Mouse (Mus musculus) CH12.LX (cell line): ENCODE measurements at regions not wholly inside any gene's neighbourhood (a gene's known extent, or its start where the extent isn't known, plus 50 kb on each side); places are given as distances from the start of the nearest gene placed in this dataset.

Experiments
- DNase-seq: peaks from one replicate; pipeline ENCODE4 v3.0.0-alpha.2; 2013; ENCODE audit errors: extremely low read depth
- H3K27ac ChIP-seq: 2 replicates; pipeline ENCODE4 v1.5.1; 2012; ENCODE audit warnings: low read depth, mild to moderate bottlenecking, control low read depth, moderate library complexity; ENCODE audit not compliant: insufficient read depth
- H3K27me3 ChIP-seq: replicated peaks from 2 replicates; pipeline ENCODE3; 2012; ENCODE audit warnings: inconsistent platforms
- H3K36me3 ChIP-seq, 2 experiments: replicated peaks in 1 of 2; 2 replicates each; pipeline versions ENCODE3 to v1.6.1; 2012; ENCODE audit warnings: inconsistent platforms in 1 of 2, low read length in 1 of 2, mild to moderate bottlenecking in 1 of 2, mixed read lengths in 1 of 2, moderate library complexity in 1 of 2; ENCODE audit not compliant: control insufficient read depth in 1 of 2, insufficient read depth in 1 of 2
- H3K4me1 ChIP-seq, 2 experiments: 2 replicates each; pipeline ENCODE4 v1.6.1; 2012; ENCODE audit warnings: inconsistent platforms in 1 of 2, moderate library complexity in 1 of 2; ENCODE audit not compliant: insufficient read depth in 2 of 2, control insufficient read depth in 1 of 2
- H3K4me2 ChIP-seq: 2 replicates; pipeline ENCODE4 v1.6.1; 2012; ENCODE audit warnings: low read depth, mild to moderate bottlenecking, control low read depth; ENCODE audit not compliant: poor library complexity, insufficient read depth, severe bottlenecking
- H3K4me3 ChIP-seq, 3 experiments: fragments of 150-350 bp in 1 of 3; sonication (generic) in 1 of 3; replicated peaks in 1 of 3; 2 replicates each; pipeline versions ENCODE3 to v1.5.1; 2011 to 2012; ENCODE audit warnings: low read depth in 2 of 3, low read length in 2 of 3, mild to moderate bottlenecking in 2 of 3, moderate library complexity in 2 of 3, control low read depth in 1 of 3, improper control_type of control experiment in 1 of 3, inconsistent platforms in 1 of 3, mixed read lengths in 1 of 3; ENCODE audit not compliant: poor library complexity in 1 of 3
- H3K79me2 ChIP-seq: replicated peaks from 2 replicates; pipeline ENCODE4 v1.6.1; 2012; ENCODE audit warnings: mild to moderate bottlenecking, moderate library complexity; ENCODE audit not compliant: control insufficient read depth, poor library complexity, insufficient read depth, severe bottlenecking; ENCODE audit errors: extremely low read depth
- H3K9ac ChIP-seq: 2 replicates; pipeline ENCODE4 v1.6.1; 2012; ENCODE audit warnings: low read depth, mild to moderate bottlenecking, control low read depth, moderate library complexity; ENCODE audit not compliant: insufficient read depth
- H3K9me3 ChIP-seq: replicated peaks from 2 replicates; pipeline ENCODE3; 2012; ENCODE audit warnings: low read length, inconsistent platforms, mixed read lengths
- CHD1 ChIP-seq: IDR thresholded peaks from 2 replicates; pipeline ENCODE4 v1.6.1; 2012; ENCODE audit warnings: low read depth, low read length, improper control_type of control experiment, inconsistent platforms
- CHD2 ChIP-seq: IDR thresholded peaks from 2 replicates; pipeline ENCODE4 v1.6.1; 2011; ENCODE audit warnings: low read length, improper control_type of control experiment
- CTCF ChIP-seq, 2 experiments: IDR thresholded peaks in 1 of 2; conservative IDR thresholded peaks in 1 of 2; 2 replicates each; pipeline ENCODE4 v1.5.1; 2011 to 2012; ENCODE audit warnings: low read depth in 2 of 2, low read length in 2 of 2, improper control_type of control experiment in 1 of 2, inconsistent platforms in 1 of 2, mild to moderate bottlenecking in 1 of 2, moderate library complexity in 1 of 2
- ETS1 ChIP-seq: conservative IDR thresholded peaks from 2 replicates; pipeline ENCODE4 v1.6.1; 2012; ENCODE audit warnings: low read depth, mild to moderate bottlenecking, inconsistent platforms, low read length, improper control_type of control experiment, moderate library complexity
- IRF4 ChIP-seq: IDR thresholded peaks from 2 replicates; pipeline ENCODE4 v1.6.1; 2014; ENCODE audit warnings: low read depth, mild to moderate bottlenecking, inconsistent platforms, low read length, improper control_type of control experiment
- KAT2A ChIP-seq: IDR thresholded peaks from 2 replicates; pipeline ENCODE4 v1.6.1; 2012; ENCODE audit warnings: low read length, improper control_type of control experiment, inconsistent platforms; ENCODE audit not compliant: insufficient replicate concordance
- MAFK ChIP-seq: IDR thresholded peaks from 2 replicates; pipeline ENCODE4 v1.6.1; 2011; ENCODE audit warnings: low read length, improper control_type of control experiment; ENCODE audit not compliant: insufficient replicate concordance
- MAZ ChIP-seq: IDR thresholded peaks from 2 replicates; pipeline ENCODE4 v1.6.1; 2012; ENCODE audit warnings: low read depth, mild to moderate bottlenecking, inconsistent platforms, low read length, improper control_type of control experiment, moderate library complexity
- MXI1 ChIP-seq: IDR thresholded peaks from 2 replicates; pipeline ENCODE4 v1.6.1; 2011; ENCODE audit warnings: mild to moderate bottlenecking, low read depth, low read length, improper control_type of control experiment
- MYC ChIP-seq: IDR thresholded peaks from 2 replicates; pipeline ENCODE4 v1.6.1; 2011; ENCODE audit warnings: low read depth, mild to moderate bottlenecking, improper control_type of control experiment, low read length
- NRF1 ChIP-seq: IDR thresholded peaks from 2 replicates; pipeline ENCODE4 v1.6.1; 2014; ENCODE audit warnings: low read depth, mild to moderate bottlenecking, inconsistent platforms, low read length, improper control_type of control experiment, moderate library complexity
- PAX5 ChIP-seq: IDR thresholded peaks from 2 replicates; pipeline ENCODE4 v1.6.1; 2012; ENCODE audit warnings: low read length, inconsistent platforms, mixed read lengths
- POLR2A ChIP-seq: IDR thresholded peaks from 2 replicates; pipeline ENCODE4 v1.6.1; 2011; ENCODE audit warnings: low read depth, mild to moderate bottlenecking, improper control_type of control experiment, low read length
- RCOR1 ChIP-seq: conservative IDR thresholded peaks from 2 replicates; pipeline ENCODE4 v1.6.1; 2012; ENCODE audit warnings: low read depth, mild to moderate bottlenecking, inconsistent platforms, low read length, improper control_type of control experiment
- SIN3A ChIP-seq: IDR thresholded peaks from 2 replicates; pipeline ENCODE4 v1.6.1; 2012; ENCODE audit warnings: low read length, improper control_type of control experiment, inconsistent platforms
- SMC3 ChIP-seq: IDR thresholded peaks from 2 replicates; pipeline ENCODE4 v1.6.1; 2011; ENCODE audit warnings: low read depth, low read length, improper control_type of control experiment
- TBP ChIP-seq: conservative IDR thresholded peaks from 2 replicates; pipeline ENCODE4 v1.6.1; 2011; ENCODE audit warnings: low read depth, low read length, improper control_type of control experiment
- UBTF ChIP-seq: IDR thresholded peaks from 2 replicates; pipeline ENCODE4 v1.6.1; 2012; ENCODE audit warnings: low read depth, mild to moderate bottlenecking, inconsistent platforms, low read length, improper control_type of control experiment, moderate library complexity
- ZMIZ1 ChIP-seq: IDR thresholded peaks from 2 replicates; pipeline ENCODE4 v1.6.1; 2012; ENCODE audit warnings: low read depth, mild to moderate bottlenecking, inconsistent platforms, low read length, improper control_type of control experiment
- dilution Hi-C: fragments of 300-500 bp; cut with MboI; formaldehyde crosslinking; loops from 2 replicates; pipeline ENCODE4 v1.14.3; 2020; ENCODE audit warnings: low sequenced_read_pairs; ENCODE audit not compliant: extremely low pct_unique_long_range_greater_than_20kb, extremely low pct_ligation_motif_present
- in situ Hi-C: fragments of 300-500 bp; cut with MboI; formaldehyde crosslinking; loops from 3 replicates; pipeline ENCODE4 v1.14.3; 2019; ENCODE audit warnings: low sequenced_read_pairs, low pct_ligation_motif_present, low pct_unique_long_range_greater_than_20kb, mixed read lengths

DNA sequence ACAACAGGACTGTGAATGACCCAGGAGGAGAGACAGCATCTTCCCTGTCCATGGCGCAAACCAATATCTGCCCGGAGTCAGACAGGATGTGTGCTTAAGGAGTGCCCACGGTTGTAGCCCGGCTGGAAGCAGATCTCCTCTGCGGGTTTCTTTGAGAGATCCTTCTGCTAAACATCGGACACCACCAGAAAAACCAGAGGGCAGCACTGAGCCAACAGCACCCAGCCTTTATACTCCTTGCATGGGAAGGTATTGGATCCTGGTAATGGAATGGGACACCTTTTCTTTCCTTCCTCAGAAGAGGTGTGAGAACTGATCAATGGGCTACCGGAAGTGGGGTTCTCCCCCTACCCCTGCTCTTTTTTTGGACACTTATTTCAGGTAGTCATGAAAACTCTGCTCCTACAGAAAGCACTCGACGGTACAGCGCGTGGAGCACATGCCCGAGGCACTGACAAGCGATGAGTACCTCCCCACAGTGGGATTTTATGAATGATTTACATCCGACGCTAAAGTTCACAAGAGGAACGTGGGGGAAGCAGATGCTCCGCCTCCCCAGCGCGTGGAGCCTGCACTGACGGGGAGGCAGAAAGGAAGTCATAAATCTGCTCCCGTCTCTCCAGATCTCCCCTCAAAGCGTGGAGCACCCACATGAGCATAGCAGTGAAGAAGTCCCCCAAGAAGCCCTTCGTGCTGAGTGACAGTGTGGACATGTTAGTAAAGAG is 278.9 kb downstream of the Vrk1 start:
- DNase-seq = no peak
- H3K27me3 ChIP-seq = no peaks in the 10 kb centered on the region
- H3K36me3 ChIP-seq = no peaks in the 10 kb centered on the region
- no peak overlapping the region for H3K4me3 ChIP-seq
- in situ Hi-C loops (no loop called here), dilution Hi-C loops (no loop called here)
- no peak overlapping the region for H3K27ac ChIP-seq
- no peak overlapping the region for H3K4me2 ChIP-seq
- peaks cover 87% of the 10 kb centered on the region for H3K9me3 ChIP-seq
- H3K9ac ChIP-seq = no peak overlapping the region
- TF ChIP-seq CHD1 = no peak
- TF ChIP-seq CTCF (conservative IDR thresholded peaks at IDR 0.05 in 1 of 2, IDR thresholded peaks at IDR 0.05 in 1 of 2; ENCODE audit: low read depth in 2 of 2, low read length in 2 of 2) = no peak
- no peak for TF ChIP-seq ZMIZ1
- TF ChIP-seq KAT2A = no peak
- TF ChIP-seq TBP = no peak
- no peak for TF ChIP-seq MXI1
- TF ChIP-seq MAZ = no peak
- no peaks in the 10 kb centered on the region for H3K4me1 ChIP-seq
- H3K79me2 ChIP-seq = no peaks in the 10 kb centered on the region

GRCm38 (mm10) chr12:106291476-106292046 is 281.5 kb downstream of the Vrk1 start:
- TF ChIP-seq ZMIZ1 (no peak), MAFK (no peak), CHD2 (no peak), PAX5 (no peak), RCOR1 (no peak)
- no peak for DNase-seq
- H3K9me3 ChIP-seq = peaks cover 85% of the 10 kb centered on the region
- H3K4me2 ChIP-seq = no peak overlapping the region
- no peak overlapping the region for H3K9ac ChIP-seq
- no peaks in the 10 kb centered on the region for H3K27me3 ChIP-seq
- no peaks in the 10 kb centered on the region for H3K4me1 ChIP-seq
- H3K4me3 ChIP-seq = no peak overlapping the region
- in situ Hi-C loops (no loop called here), dilution Hi-C loops (no loop called here)
- H3K79me2 ChIP-seq = no peaks in the 10 kb centered on the region
- H3K36me3 ChIP-seq = no peaks in the 10 kb centered on the region
- no peak overlapping the region for H3K27ac ChIP-seq

GRCm38 (mm10) chr12:106293117-106293516 is 283.1 kb downstream of the Vrk1 start:
- H3K27ac ChIP-seq = no peak overlapping the region
- in situ Hi-C loops (no loop called here), dilution Hi-C loops (no loop called here)
- no peak overlapping the region for H3K9ac ChIP-seq
- H3K36me3 ChIP-seq = no peaks in the 10 kb centered on the region
- no peaks in the 10 kb centered on the region for H3K4me1 ChIP-seq
- H3K79me2 ChIP-seq = no peaks in the 10 kb centered on the region
- no peak overlapping the region for H3K4me3 ChIP-seq
- H3K9me3 ChIP-seq = peaks cover 87% of the 10 kb centered on the region
- H3K27me3 ChIP-seq = no peaks in the 10 kb centered on the region
- H3K4me2 ChIP-seq = no peak overlapping the region
- no peak for TF ChIP-seq CTCF (conservative IDR thresholded peaks at IDR 0.05 in 1 of 2, IDR thresholded peaks at IDR 0.05 in 1 of 2; ENCODE audit: low read depth in 2 of 2, low read length in 2 of 2)
- TF ChIP-seq POLR2A = no peak
- TF ChIP-seq IRF4 = no peak
- no peak for TF ChIP-seq MYC
- TF ChIP-seq SMC3 = no peak
- TF ChIP-seq ETS1 = no peak
- TF ChIP-seq MXI1 = no peak
- TF ChIP-seq NRF1 = no peak
- TF ChIP-seq UBTF = no peak
- TF ChIP-seq TBP = no peak
- TF ChIP-seq KAT2A = no peak
- no peak for TF ChIP-seq SIN3A
- no peak for DNase-seq
